In genomic region chr12:99502225-99502624, GRCm38 (mm10) we compare ENCODE assay signal across 17 mouse cellular contexts.
"Had no signal": no experiment of that assay in that cellular context is flagged by ENCODE, and none has a peak within 500 bp of the region (broad histone marks: within the 10 kb centered on the region; RNA-seq: fewer than 3 reads in every experiment).

No protein-coding gene starts in this region.

- H3K4me2 ChIP-seq: limb, embryonic 15.5 days; lung, embryonic 15.5 days; midbrain, embryonic 11.5 days; midbrain, embryonic 13.5 days; midbrain, embryonic 15.5 days; neural tube, embryonic 12.5 days had no signal

- H3K36me3 ChIP-seq: limb, embryonic 15.5 days; lung, embryonic 15.5 days; midbrain, embryonic 13.5 days; midbrain, embryonic 15.5 days; neural tube, embryonic 12.5 days had no signal

- H3K27ac ChIP-seq: limb, embryonic 15.5 days; liver, embryonic 14.5 days; lung, embryonic 15.5 days; macrophage; midbrain, embryonic 13.5 days; midbrain, embryonic 15.5 days; neural tube, embryonic 12.5 days had no signal

- DNase-seq: lung, adult 2 months; lung, postnatal 14 days; lung, postnatal 36 days; right cerebral cortex, postnatal 14 days; spleen, adult 18-20 months; thymus, adult 2 months; thymus, postnatal 25 days had no signal

- H3K9ac ChIP-seq: limb, embryonic 15.5 days; liver, embryonic 14.5 days; lung, embryonic 15.5 days; midbrain, embryonic 13.5 days; midbrain, embryonic 15.5 days; neural tube, embryonic 12.5 days had no signal

- H3K9me3 ChIP-seq: limb, embryonic 15.5 days; lung, embryonic 15.5 days; midbrain, embryonic 13.5 days; midbrain, embryonic 15.5 days; neural tube, embryonic 12.5 days had no signal

- ATAC-seq: lung, postnatal 0 days; midbrain, embryonic 13.5 days; midbrain, embryonic 15.5 days had no signal

- H3K27me3 ChIP-seq: limb, embryonic 15.5 days; lung, embryonic 15.5 days; megakaryocyte, embryonic 14.5 days; midbrain, embryonic 13.5 days; midbrain, embryonic 15.5 days; neural tube, embryonic 12.5 days had no signal

- H3K4me1 ChIP-seq: limb, embryonic 15.5 days; lung, embryonic 15.5 days had no signal

- H3K4me3 ChIP-seq: limb, embryonic 15.5 days; lung, embryonic 15.5 days; megakaryocyte, embryonic 14.5 days; midbrain, embryonic 13.5 days; midbrain, embryonic 15.5 days; neural tube, embryonic 12.5 days had no signal
